ENCODE assay signal across 9 mouse cellular contexts in the genomic region with DNA sequence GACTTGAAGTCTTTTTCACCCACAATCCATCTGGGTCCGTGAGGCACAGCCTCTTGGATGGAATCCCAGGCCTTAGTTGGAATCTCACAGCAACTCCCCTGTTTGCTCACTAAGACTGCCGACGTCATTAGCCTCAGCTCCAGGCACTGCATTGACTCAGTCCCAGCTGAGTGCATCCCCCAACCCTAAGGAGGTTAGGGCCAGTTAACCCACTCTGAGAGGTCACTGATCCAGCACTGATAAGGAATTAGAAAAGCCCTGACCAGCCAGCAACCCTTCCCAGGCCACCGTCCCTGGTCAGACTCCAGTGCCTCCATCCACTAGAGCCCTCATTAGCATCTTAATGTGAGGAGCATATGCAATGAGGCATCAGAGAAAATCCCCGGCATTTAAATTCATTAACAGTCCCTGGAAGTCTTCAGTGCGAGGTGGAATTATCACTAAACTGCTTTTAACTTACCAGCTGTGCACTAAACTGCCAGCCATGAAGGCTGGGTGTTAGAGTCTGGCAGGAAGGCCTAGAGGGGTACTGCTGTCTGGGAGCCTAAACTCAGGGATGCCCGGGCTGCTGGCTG.
DNase-seq lines count a peak whose midpoint lies in the region; ATAC-seq and TF ChIP-seq lines count a peak whose summit lies in the region.
"Had no signal": no experiment of that assay in that cellular context is flagged by ENCODE, and none has a peak within 500 bp of the region (broad histone marks: within the 10 kb centered on the region; RNA-seq: fewer than 3 reads in every experiment).

No protein-coding gene starts in this region.

- peak overlapping the region; percentile 67; the same call in 1 of the 2 replicates for H3K27ac ChIP-seq in hindbrain, embryonic 11.5 days (ENCODE audit: low read depth, low read length)
- H3K27ac ChIP-seq in midbrain, embryonic 11.5 days (ENCODE audit: low read depth, low read length) = peak overlapping the region; percentile 1; the same call in 1 of the 2 replicates
- H3K27ac ChIP-seq in intestine, embryonic 16.5 days (ENCODE audit: low read length) = no peak overlapping the region
- H3K27ac ChIP-seq in gastrocnemius, adult 2 months = no peak overlapping the region
- H3K27ac ChIP-seq: macrophage had no signal

- WGBS in hindbrain, embryonic 11.5 days = 19% methylated on average over 7 of the region's 7 CpGs
- 9% methylated on average over 7 of the region's 7 CpGs for WGBS in midbrain, embryonic 11.5 days
- 18% methylated on average over 7 of the region's 7 CpGs for WGBS in intestine, embryonic 16.5 days

- intact Hi-C loops in gastrocnemius, adult 2 months (cut with DNase I) = no loop called here

- TF ChIP-seq CTCF in gastrocnemius, adult 2 months (IDR thresholded peaks at IDR 0.05) = no peak

- no peaks in the 10 kb centered on the region for H3K9me3 ChIP-seq in hindbrain, embryonic 11.5 days (ENCODE audit: control insufficient read depth, low read length)
- no peaks in the 10 kb centered on the region for H3K9me3 ChIP-seq in midbrain, embryonic 11.5 days (ENCODE audit: control insufficient read depth, low read length)
- H3K9me3 ChIP-seq in intestine, embryonic 16.5 days (ENCODE audit: control insufficient read depth, low read length) = no peaks in the 10 kb centered on the region

- H3K4me3 ChIP-seq in hindbrain, embryonic 11.5 days (ENCODE audit: low read depth, low read length) = no peak overlapping the region
- no peak overlapping the region for H3K4me3 ChIP-seq in midbrain, embryonic 11.5 days (ENCODE audit: low read depth, low read length)
- H3K4me3 ChIP-seq in intestine, embryonic 16.5 days (ENCODE audit: low read length) = no peak overlapping the region
- no peak overlapping the region for H3K4me3 ChIP-seq in gastrocnemius, adult 2 months

- no peaks in the 10 kb centered on the region for H3K27me3 ChIP-seq in hindbrain, embryonic 11.5 days (ENCODE audit: control insufficient read depth, insufficient read depth, low read length)
- no peaks in the 10 kb centered on the region for H3K27me3 ChIP-seq in midbrain, embryonic 11.5 days (ENCODE audit: control insufficient read depth, insufficient read depth, low read length)
- H3K27me3 ChIP-seq in intestine, embryonic 16.5 days (replicated peaks; ENCODE audit: control insufficient read depth, insufficient read depth, low read length) = no peaks in the 10 kb centered on the region

- H3K4me2 ChIP-seq in hindbrain, embryonic 11.5 days (replicated peaks; ENCODE audit: low read depth, low read length) = no peak overlapping the region
- no peak overlapping the region for H3K4me2 ChIP-seq in midbrain, embryonic 11.5 days
- H3K4me2 ChIP-seq in intestine, embryonic 16.5 days (ENCODE audit: low read depth, low read length) = no peak overlapping the region

- ATAC-seq in hindbrain, embryonic 11.5 days (ENCODE audit: low FRiP score) = peak; percentile 74
- ATAC-seq in midbrain, embryonic 11.5 days (ENCODE audit: low FRiP score) = peak; percentile 74; the same call in 1 of the 2 replicates
- no peak for ATAC-seq in intestine, embryonic 16.5 days

- no peaks in the 10 kb centered on the region for H3K4me1 ChIP-seq in hindbrain, embryonic 11.5 days (replicated peaks; ENCODE audit: control insufficient read depth, insufficient read depth, low read length)
- peaks cover 12% of the 10 kb centered on the region for H3K4me1 ChIP-seq in midbrain, embryonic 11.5 days (ENCODE audit: control insufficient read depth, insufficient read depth, low read length)
- no peaks in the 10 kb centered on the region for H3K4me1 ChIP-seq in intestine, embryonic 16.5 days (ENCODE audit: control insufficient read depth, insufficient read depth, low read length)

- no peaks in the 10 kb centered on the region for H3K36me3 ChIP-seq in hindbrain, embryonic 11.5 days (ENCODE audit: control insufficient read depth, insufficient read depth, low read length)
- H3K36me3 ChIP-seq in midbrain, embryonic 11.5 days (ENCODE audit: control insufficient read depth, insufficient read depth, low read length) = no peaks in the 10 kb centered on the region
- H3K36me3 ChIP-seq in intestine, embryonic 16.5 days (ENCODE audit: control insufficient read depth, insufficient read depth, low read length) = no peaks in the 10 kb centered on the region

- DNase-seq in right cerebral cortex, adult 18-20 months = peak; percentile 71
- no peak for DNase-seq in right cerebral cortex, postnatal 14 days
- peak; percentile 27 for DNase-seq in hindbrain, embryonic 11.5 days (ENCODE audit: low spot score)
- peak; percentile 92 for DNase-seq in midbrain, embryonic 11.5 days (ENCODE audit: low spot score, missing footprints)
- DNase-seq in urinary bladder, postnatal 4 days (ENCODE audit: low spot score in 2 of 2) = no peak
- no peak for DNase-seq in gastrocnemius, adult 2 months
- DNase-seq: thymus, adult 2 months had no signal

- no peak overlapping the region for H3K9ac ChIP-seq in hindbrain, embryonic 11.5 days (ENCODE audit: low read depth, low read length)
- no peak overlapping the region for H3K9ac ChIP-seq in midbrain, embryonic 11.5 days (ENCODE audit: low read length)
- no peak overlapping the region for H3K9ac ChIP-seq in intestine, embryonic 16.5 days (ENCODE audit: low read depth, low read length)

Comparison
In these comparisons a context has a peak if more than half of its experiments do, and no peak if none do; other contexts are left out.
1. DNase-seq: peak in right cerebral cortex, adult 18-20 months (single experiment), hindbrain, embryonic 11.5 days (single experiment) and midbrain, embryonic 11.5 days (single experiment); none in right cerebral cortex, postnatal 14 days (single experiment), urinary bladder, postnatal 4 days (0 of 2) and gastrocnemius, adult 2 months (single experiment).
2. H3K27ac ChIP-seq: peak in hindbrain, embryonic 11.5 days (single experiment) and midbrain, embryonic 11.5 days (single experiment); none in intestine, embryonic 16.5 days (single experiment) and gastrocnemius, adult 2 months (single experiment).